Mouse (Mus musculus) erythroblast, embryonic 14.5 days (primary cell): Measurements from ENCODE around the gene Patj.

Experiments
- GATA1 ChIP-seq: IDR thresholded peaks from 2 replicates; pipeline ENCODE4 v1.6.1; 2012; ENCODE audit warnings: low read length, inconsistent platforms, mixed read lengths
- TAL1 ChIP-seq: IDR thresholded peaks from 3 replicates; pipeline ENCODE4 v1.6.1; 2012; ENCODE audit warnings: low read length, inconsistent platforms, mixed read lengths

DNA sequence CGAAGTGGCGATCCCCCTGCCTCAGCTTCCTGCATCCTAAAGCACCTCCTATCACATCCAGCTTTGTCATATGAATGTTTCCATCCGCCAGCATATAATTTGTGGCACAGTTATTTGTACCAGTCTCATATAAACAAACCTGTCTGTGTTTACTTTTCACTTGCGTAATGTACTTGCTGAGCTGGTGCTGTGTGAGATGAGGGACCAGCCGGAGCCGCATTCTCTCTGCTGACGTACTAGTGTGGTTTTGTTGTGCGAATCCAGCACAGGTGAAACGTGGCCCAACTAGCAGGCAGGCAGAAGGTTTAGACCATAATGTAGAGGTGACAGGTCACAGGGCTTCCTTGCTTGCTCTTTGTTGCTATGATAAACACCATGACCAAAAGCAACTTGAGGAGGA, 171.9 kb downstream of the Patj start:
- TF ChIP-seq TAL1 (no peak), GATA1 (no peak)
